Mouse (Mus musculus) forebrain, embryonic 15.5 days (tissue): ENCODE data around the gene Dkkl1. TPM values are rescaled to one million over a fixed set of nuclear protein-coding genes. Genes with fewer than 3 reads are reported as not detected.

Source experiments
- ATAC-seq: fragments of 200-750 bp; cut with Nextera tagmentation; replicated peaks from 2 replicates; pipeline ENCODE4 v1.8.0; 2017; ENCODE audit warnings: mild to moderate bottlenecking, moderate TSS enrichment, moderate library complexity
- H3K27ac ChIP-seq: fragments of 300-500 bp; sonication (generic); replicated peaks from 2 replicates; pipeline ENCODE4 v1.5.1; 2015; ENCODE audit warnings: mild to moderate bottlenecking, inconsistent platforms
- H3K27me3 ChIP-seq: fragments of 300-500 bp; sonication (generic); 2 replicates; pipeline ENCODE4 v1.6.1; 2015; ENCODE audit warnings: inconsistent platforms
- H3K36me3 ChIP-seq: fragments of 300-500 bp; sonication (generic); 2 replicates; pipeline ENCODE4 v1.6.1; 2015; ENCODE audit warnings: mild to moderate bottlenecking, inconsistent platforms
- H3K4me1 ChIP-seq: fragments of 300-500 bp; sonication (generic); 2 replicates; pipeline ENCODE4 v1.6.1; 2015; ENCODE audit warnings: inconsistent platforms
- H3K4me2 ChIP-seq: fragments of 300-500 bp; sonication (generic); replicated peaks from 2 replicates; pipeline ENCODE4 v1.6.1; 2015; ENCODE audit warnings: mild to moderate bottlenecking, inconsistent platforms
- H3K4me3 ChIP-seq: fragments of 300-500 bp; sonication (generic); 2 replicates; pipeline ENCODE4 v1.5.1; 2015; ENCODE audit warnings: mild to moderate bottlenecking, inconsistent platforms
- H3K9ac ChIP-seq: fragments of 300-500 bp; sonication (generic); replicated peaks from 2 replicates; pipeline ENCODE4 v1.6.1; 2015; ENCODE audit warnings: mild to moderate bottlenecking, inconsistent platforms
- H3K9me3 ChIP-seq: fragments of 300-500 bp; sonication (generic); 2 replicates; pipeline ENCODE4 v1.6.1; 2016; ENCODE audit warnings: inconsistent platforms
- WGBS: fragments of 180-500 bp; shearing (Covaris S2); methylation state at CpG from one replicate; pipeline ENCODE4 v1.1.7; 2015; ENCODE audit warnings: mixed read lengths; 5-methylcytosine and 5-hydroxymethylcytosine counted together
- polyA plus RNA-seq: library from polyadenylated mRNA; unstranded; fragments of >200 nt; fragmentation: Nextera tagmentation; extraction: Ambion mirVana; gene quantifications from 2 replicates; pipeline ENCODE4 v1.2.1, GENCODE M21; 2015

The Dkkl1 gene
- polyA plus RNA-seq, 1 experiment from 2014 or later = 1.4 TPM

DNA sequence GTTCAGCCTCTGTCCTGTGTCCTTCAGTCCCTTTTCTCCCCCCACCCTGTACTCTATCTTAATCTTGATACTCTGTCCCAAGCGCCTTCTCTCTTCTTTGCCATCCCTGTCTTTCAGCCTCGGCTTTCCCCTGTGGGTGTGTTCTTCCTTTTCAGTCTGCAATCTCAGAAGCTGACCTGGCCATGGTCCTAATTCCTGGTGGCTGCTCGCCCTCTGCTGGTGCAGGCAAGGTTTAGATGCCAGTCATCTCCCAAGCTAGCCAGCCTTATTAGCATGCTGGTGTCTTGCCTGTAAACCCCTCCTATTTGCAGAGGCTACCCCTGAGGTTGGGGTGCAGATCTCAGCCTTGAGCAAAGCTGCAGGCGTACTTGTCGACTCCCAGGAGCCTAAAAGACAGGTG, 13.5 kb downstream of the Dkkl1 start:
- no peak overlapping the region for H3K4me2 ChIP-seq
- no peak; the same call in 1 of the 2 replicates for ATAC-seq
- H3K9ac ChIP-seq = 0 out of 2 replicates have a peak overlapping the region, but pooled peaks have one; percentile 13

DNA sequence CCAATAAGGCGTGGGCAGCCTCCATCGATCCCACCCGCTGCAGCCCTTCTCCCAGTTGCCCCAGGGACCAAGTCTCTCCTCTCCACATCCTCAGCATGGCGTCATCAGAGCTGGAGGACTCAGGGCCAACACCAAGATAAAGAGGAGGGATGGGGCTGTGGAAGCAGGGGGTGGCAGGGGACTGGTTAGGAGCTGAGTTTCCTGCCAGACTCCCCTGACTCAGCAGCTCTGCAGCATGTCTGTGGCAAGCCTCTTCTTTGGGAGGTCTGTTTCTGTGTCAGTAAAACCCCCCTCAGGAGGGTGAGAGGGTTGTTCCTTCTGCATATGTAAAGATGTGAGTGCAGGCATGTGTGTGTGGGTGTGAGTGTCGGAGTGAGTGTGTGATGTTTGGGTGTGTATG, 15.0 kb downstream of the Dkkl1 start:
- 71% methylated on average over 5 of the region's 5 CpGs for WGBS
- ATAC-seq = no peak

More for the DNA sequence above, 13.5 kb downstream of the Dkkl1 start:
- WGBS = 11% methylated on average over 5 of the region's 5 CpGs
- Histone ChIP-seq H3K27ac (no peak overlapping the region), H3K27me3 (no peaks in the 10 kb centered on the region), H3K36me3 (no peaks in the 10 kb centered on the region), H3K4me3 (no peak overlapping the region), H3K4me1 (peaks cover 13% of the 10 kb centered on the region), H3K9me3 (no peaks in the 10 kb centered on the region)

DNA sequence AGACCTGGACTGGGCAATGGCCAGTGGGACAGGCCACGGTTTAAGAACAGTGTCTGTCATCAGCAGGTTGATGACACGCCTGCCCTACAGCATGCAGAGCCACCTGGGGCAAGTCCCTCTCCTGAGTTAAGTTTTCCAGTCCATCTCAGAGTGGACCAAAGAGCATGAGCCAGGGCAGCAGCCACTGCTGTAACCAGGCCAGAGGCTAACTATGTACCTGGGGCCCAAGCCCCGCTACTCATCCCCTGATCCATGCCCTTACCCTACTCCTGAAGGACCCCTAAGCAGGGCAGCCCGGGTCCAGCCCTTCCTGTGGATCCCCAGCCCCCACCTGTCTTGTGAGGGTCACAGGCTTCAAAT, 15.8 kb downstream of the Dkkl1 start:
- Histone ChIP-seq H3K4me2 (no peak overlapping the region), H3K27me3 (no peaks in the 10 kb centered on the region), H3K9me3 (no peaks in the 10 kb centered on the region), H3K4me3 (no peak overlapping the region), H3K4me1 (peaks cover 13% of the 10 kb centered on the region), H3K9ac (no peak overlapping the region), H3K27ac (no peak overlapping the region), H3K36me3 (no peaks in the 10 kb centered on the region)
- WGBS = 86% methylated on average over 4 of the region's 4 CpGs
- ATAC-seq = no peak

More for the DNA sequence above, 15.0 kb downstream of the Dkkl1 start:
- Histone ChIP-seq H3K4me1 (peaks cover 13% of the 10 kb centered on the region), H3K27ac (no peak overlapping the region), H3K9ac (no peak overlapping the region), H3K9me3 (no peaks in the 10 kb centered on the region), H3K4me3 (no peak overlapping the region), H3K27me3 (no peaks in the 10 kb centered on the region), H3K36me3 (no peaks in the 10 kb centered on the region), H3K4me2 (no peak overlapping the region)

DNA sequence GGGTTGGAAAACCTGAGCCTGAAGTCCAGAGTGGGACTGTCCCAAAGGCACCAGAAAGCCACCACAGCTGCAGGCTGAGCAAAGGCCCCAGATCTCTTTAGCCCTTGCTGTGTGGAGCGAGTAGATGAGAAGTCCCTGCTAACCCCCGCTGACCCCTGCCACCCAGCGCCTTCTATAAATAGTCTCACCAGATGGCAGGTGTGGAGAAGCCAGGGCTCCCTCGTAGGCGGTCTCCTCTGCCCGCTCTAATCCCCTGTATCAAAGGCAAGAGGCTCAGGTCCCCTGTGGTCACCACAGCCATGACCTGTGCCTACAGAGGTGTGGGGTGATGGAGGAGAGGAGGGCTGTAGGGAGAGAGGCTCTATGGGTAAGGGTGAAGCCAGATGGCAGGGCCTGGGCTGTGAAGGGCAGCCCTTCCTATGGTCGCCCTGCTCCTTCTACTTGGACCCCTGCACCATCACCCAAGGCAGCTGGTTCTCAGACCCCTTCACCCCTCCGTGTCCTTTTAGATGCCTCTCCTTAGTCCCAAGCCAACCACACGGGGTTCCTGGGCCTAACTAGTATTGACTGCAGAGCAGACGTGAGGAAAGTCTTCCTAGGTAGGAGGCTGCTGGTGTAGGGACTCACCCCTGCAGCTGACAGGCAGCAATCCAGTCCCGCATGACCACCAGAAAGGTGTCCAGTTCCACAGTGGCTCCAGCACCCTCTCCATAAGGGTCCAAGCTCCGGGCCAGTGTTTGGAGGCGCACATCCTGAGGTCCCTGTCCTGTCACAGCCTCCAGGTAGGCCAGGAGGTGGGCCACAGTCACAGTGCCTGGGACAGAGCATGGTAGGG, 16.4 kb downstream of the Dkkl1 start:
- 59% methylated on average over 13 of the region's 13 CpGs for WGBS
- peaks cover 13% of the 10 kb centered on the region for H3K4me1 ChIP-seq
- no peaks in the 10 kb centered on the region for H3K36me3 ChIP-seq
- no peak for ATAC-seq
- no peak overlapping the region for H3K4me3 ChIP-seq
- no peak overlapping the region for H3K27ac ChIP-seq
- no peaks in the 10 kb centered on the region for H3K9me3 ChIP-seq
- no peak overlapping the region for H3K9ac ChIP-seq
- H3K27me3 ChIP-seq = no peaks in the 10 kb centered on the region
- H3K4me2 ChIP-seq = no peak overlapping the region

DNA sequence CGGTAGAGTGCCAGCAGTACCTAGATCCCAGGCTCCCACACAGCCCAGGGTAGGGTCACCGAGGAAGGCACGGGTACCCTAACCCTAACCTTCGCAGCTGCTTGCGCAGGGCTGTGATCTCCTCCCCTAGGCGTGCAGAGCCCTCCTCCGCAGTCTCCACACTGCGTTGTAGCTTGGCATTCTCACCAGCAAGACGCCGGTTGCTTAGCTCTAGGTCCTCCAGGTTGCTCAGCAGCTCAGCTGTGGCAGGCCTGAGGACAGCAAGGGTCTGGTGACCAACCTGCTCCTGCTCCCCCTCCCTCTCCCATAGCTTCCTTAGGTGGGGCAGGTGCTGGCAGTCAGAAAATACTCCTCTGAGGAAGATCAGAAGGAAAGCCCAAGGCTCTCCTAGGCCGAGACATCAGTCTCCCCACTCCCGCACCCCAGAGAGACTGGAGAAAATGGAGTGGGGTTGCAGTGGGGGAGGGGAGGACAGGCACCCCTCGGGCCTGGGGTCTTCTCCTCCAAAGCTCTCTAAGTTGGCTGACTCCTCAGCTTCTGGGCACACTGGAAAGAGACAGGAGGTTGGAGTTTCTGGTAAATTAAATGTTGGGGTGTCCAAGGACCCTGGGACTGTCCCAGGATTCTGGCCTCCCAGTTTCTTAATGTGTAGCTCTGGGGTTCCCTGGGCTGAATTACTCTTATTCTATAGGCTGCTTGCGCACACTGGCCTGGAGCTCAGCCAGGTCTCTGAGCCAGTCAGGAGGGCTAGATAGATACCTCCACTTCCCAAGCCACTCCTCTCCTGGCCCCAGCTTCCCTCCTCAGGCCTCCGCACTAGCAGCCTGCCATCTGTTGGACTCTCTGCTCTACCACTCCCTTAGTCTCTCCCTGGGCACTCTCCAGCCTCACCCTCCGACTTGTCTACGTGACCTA, 17.8 kb downstream of the Dkkl1 start:
- WGBS = 69% methylated on average over 17 of the region's 17 CpGs
- H3K9ac ChIP-seq = no peak overlapping the region

DNA sequence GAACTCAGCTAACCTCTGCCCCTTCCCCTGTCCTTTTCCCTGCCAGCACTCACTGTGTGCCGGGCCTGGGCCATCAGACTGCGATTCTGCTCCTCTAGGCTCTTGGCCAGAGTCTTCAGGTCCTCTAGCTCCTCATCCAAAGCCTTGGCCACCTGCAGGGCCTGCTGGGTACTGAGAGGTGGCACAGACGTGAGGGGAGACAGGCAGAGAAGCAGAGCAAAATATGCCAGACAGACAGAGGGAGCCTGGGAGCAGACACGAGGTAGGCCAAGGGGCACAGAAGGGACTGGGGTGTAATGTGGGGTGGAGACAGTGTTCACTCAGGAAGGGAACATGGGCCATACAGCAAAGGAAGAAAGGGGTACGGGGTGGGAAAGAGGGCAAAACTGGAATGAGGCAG, 18.5 kb downstream of the Dkkl1 start:
- Histone ChIP-seq H3K4me2 (no peak overlapping the region), H3K36me3 (no peaks in the 10 kb centered on the region), H3K4me1 (peaks cover 8% of the 10 kb centered on the region), H3K9me3 (no peaks in the 10 kb centered on the region), H3K27ac (no peak overlapping the region), H3K27me3 (no peaks in the 10 kb centered on the region), H3K9ac (no peak overlapping the region), H3K4me3 (no peak overlapping the region)
- 64% methylated on average over 5 of the region's 5 CpGs for WGBS
- no peak for ATAC-seq

More for the DNA sequence above, 17.8 kb downstream of the Dkkl1 start:
- no peak overlapping the region for H3K4me3 ChIP-seq
- H3K27ac ChIP-seq = no peak overlapping the region
- H3K36me3 ChIP-seq = no peaks in the 10 kb centered on the region
- no peak overlapping the region for H3K4me2 ChIP-seq
- ATAC-seq = no peak
- no peaks in the 10 kb centered on the region for H3K9me3 ChIP-seq
- H3K27me3 ChIP-seq = no peaks in the 10 kb centered on the region
- H3K4me1 ChIP-seq = peaks cover 13% of the 10 kb centered on the region

DNA sequence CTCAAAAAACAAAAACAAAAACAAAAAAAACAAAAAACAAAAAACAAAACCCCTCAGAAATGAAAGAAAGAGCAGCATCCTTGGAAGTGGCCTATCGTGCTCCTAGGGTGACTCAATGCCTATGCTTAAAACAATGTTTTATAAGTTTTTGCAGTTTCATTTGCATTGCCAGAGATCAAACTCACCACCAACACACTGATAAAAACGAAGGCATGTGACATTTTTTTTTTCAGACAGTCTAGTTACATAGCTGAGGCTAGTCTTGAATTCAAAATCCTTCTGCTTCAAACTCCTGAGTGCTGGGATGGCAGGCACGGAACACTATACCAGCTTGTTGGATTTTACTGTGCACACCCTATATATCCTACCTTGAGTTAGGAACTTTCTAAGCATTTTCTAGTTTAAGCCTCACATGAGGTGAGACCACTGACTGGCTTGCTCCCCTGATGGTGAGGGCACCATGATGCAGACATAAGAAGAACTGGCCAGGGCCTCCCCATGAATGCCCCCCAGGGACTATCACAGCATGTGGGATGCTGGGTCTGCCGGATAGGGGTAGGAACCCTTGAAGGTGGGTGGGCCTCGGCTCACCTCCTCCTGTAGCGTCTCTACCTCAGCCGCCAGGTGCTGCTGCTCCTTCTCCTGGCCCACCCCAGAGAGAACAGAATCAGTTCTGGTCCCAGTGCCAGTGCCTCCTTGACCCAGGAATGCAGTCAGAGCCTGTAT, 19.2 kb downstream of the Dkkl1 start:
- Histone ChIP-seq H3K27ac (no peak overlapping the region), H3K9me3 (no peaks in the 10 kb centered on the region), H3K27me3 (no peaks in the 10 kb centered on the region), H3K4me1 (0 out of 2 replicates have a peak, but pooled peaks cover 2% of the 10 kb centered on the region), H3K4me3 (no peak overlapping the region), H3K36me3 (no peaks in the 10 kb centered on the region), H3K9ac (no peak overlapping the region), H3K4me2 (no peak overlapping the region)
- 82% methylated on average over 7 of the region's 7 CpGs for WGBS
- ATAC-seq = no peak

DNA sequence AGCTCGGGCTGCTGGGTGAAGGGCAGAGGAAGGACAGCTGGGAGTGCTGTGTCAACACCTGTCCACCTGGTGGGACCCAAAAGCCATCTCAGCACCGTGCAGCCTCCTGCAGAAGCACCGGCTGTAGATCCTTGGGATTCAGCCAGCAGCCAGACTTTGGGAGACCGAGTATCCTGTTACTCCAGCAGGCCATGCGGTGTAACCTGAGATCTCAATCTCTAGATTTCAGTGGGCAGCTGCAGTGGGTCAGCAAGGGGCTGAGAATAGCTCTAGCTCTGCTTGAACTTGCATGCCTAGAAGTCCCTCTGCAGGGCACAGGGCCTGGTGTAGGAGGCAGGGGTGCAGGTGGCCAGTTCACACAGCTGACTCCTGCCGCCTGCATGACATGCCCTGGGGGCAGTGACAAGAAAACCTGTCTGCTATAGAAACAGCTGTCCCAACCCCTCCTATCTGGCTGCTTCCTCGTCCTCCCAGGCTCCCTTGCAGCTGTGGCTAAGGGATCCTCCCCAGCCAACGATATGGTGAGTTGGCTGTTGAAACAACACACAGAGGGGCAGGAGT, 20.1 kb downstream of the Dkkl1 start:
- Histone ChIP-seq H3K9ac (no peak overlapping the region), H3K36me3 (no peaks in the 10 kb centered on the region), H3K9me3 (no peaks in the 10 kb centered on the region), H3K4me3 (no peak overlapping the region), H3K4me1 (no peaks in the 10 kb centered on the region), H3K27ac (no peak overlapping the region), H3K4me2 (no peak overlapping the region), H3K27me3 (no peaks in the 10 kb centered on the region)
- no peak for ATAC-seq
- WGBS = 36% methylated on average over 8 of the region's 8 CpGs

DNA sequence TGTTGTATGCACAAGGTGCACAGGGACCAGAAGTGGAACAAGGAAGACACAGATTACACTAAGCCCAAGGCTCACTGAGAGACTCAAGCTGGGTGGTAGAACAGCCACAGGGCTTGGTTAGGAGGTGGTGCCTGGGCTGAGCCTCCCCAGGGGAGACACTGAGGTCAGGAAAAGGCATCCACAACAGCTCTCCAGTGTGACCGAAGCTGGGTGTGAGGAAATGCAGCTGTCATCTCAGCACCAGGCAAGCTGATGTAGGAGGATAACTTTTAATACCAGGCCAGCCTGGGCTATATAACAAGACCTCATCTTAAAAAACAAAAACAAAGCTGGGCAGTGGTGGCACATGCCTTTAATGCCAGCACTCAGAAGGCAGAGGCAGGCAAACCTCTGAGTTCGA, 20.8 kb downstream of the Dkkl1 start:
- Histone ChIP-seq H3K9me3 (no peaks in the 10 kb centered on the region), H3K36me3 (no peaks in the 10 kb centered on the region), H3K27ac (no peak overlapping the region), H3K4me3 (no peak overlapping the region), H3K4me2 (no peak overlapping the region), H3K4me1 (no peaks in the 10 kb centered on the region), H3K9ac (no peak overlapping the region), H3K27me3 (peaks cover 3% of the 10 kb centered on the region; the same call in 1 of the 2 replicates)
- no peak for ATAC-seq
- 83% methylated on average over 2 of the region's 2 CpGs for WGBS

DNA sequence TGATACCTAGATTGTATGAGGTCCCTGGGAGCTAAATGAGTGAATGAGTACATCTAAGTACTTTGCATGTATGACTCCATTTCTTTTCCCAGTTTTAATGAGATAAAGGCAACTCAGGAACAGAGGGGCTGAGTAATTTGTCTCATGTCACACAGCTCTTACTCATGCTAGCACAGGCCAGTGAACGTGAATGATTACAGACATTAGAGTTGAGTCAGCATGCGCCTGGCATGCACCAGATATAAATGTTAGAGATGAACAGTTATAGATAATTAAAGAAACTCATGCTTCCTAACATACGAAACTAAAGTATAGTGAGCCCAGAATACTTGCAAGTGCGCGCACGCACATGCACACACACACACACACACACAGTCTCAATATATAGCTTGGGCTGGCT, 21.8 kb downstream of the Dkkl1 start:
- Histone ChIP-seq H3K4me1 (no peaks in the 10 kb centered on the region), H3K27ac (no peak overlapping the region), H3K4me3 (no peak overlapping the region), H3K36me3 (no peaks in the 10 kb centered on the region), H3K27me3 (peaks cover 9% of the 10 kb centered on the region; the same call in 1 of the 2 replicates), H3K4me2 (no peak overlapping the region), H3K9ac (no peak overlapping the region), H3K9me3 (no peaks in the 10 kb centered on the region)
- 94% methylated on average over 6 of the region's 6 CpGs for WGBS
- ATAC-seq = no peak

DNA sequence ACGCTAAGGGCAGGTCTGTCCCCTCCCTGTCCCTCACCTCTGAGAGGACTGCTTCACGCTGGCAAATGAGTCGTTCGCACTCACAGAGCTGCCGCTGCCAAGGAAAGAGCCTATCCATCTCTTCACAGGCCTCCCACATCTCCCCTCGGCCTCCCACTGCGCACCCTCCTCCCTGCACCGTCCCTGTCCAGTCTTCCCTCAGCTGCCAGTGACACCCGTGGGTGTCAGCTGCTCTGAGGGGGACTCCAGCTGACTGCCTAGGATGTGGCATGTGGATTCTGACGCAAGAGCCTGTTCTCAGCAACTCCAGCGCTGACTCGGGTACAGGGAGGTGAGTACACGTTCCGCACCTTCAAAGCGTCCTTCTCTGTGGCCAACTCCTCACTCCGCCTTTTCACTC, 22.3 kb downstream of the Dkkl1 start:
- Histone ChIP-seq H3K4me1 (no peaks in the 10 kb centered on the region), H3K4me2 (no peak overlapping the region), H3K4me3 (no peak overlapping the region), H3K9ac (no peak overlapping the region), H3K36me3 (no peaks in the 10 kb centered on the region), H3K9me3 (no peaks in the 10 kb centered on the region), H3K27me3 (peaks cover 13% of the 10 kb centered on the region), H3K27ac (no peak overlapping the region)
- WGBS = 69% methylated on average over 16 of the region's 16 CpGs
- ATAC-seq = no peak
